Mouse (Mus musculus) heart, adult 2 months (tissue): ENCODE measurements at regions not wholly inside any gene's neighbourhood (a gene's known extent, or its start where the extent isn't known, plus 50 kb on each side); places are given as distances from the start of the nearest gene placed in this dataset.

ENCODE experiments used
- CTCF ChIP-seq: fragments of 200-600 bp; IDR thresholded peaks from 2 replicates; pipeline ENCODE4 v1.8.1; 2022; ENCODE audit warnings: antibody characterized with exemption, mild to moderate bottlenecking, moderate library complexity
- EP300 ChIP-seq: fragments of 200-500 bp; IDR thresholded peaks from 2 replicates; pipeline ENCODE4 v1.6.1; 2011; ENCODE audit warnings: low read depth, low read length, control low read depth; ENCODE audit not compliant: insufficient read depth
- POLR2A ChIP-seq: fragments of 200-500 bp; IDR thresholded peaks from 2 replicates; pipeline ENCODE4 v1.6.1; 2011; ENCODE audit warnings: mild to moderate bottlenecking, low read depth, low read length, control low read depth; ENCODE audit not compliant: insufficient read depth

GRCm38 (mm10) chr8:34222187-34222586, 110.7 kb upstream of the Gm10131 start:
- TF ChIP-seq CTCF, result no peak
- no peak for TF ChIP-seq POLR2A
- no peak for TF ChIP-seq EP300
